Comparison of ENCODE assay signal across 19 mouse cellular contexts in the genomic region with DNA sequence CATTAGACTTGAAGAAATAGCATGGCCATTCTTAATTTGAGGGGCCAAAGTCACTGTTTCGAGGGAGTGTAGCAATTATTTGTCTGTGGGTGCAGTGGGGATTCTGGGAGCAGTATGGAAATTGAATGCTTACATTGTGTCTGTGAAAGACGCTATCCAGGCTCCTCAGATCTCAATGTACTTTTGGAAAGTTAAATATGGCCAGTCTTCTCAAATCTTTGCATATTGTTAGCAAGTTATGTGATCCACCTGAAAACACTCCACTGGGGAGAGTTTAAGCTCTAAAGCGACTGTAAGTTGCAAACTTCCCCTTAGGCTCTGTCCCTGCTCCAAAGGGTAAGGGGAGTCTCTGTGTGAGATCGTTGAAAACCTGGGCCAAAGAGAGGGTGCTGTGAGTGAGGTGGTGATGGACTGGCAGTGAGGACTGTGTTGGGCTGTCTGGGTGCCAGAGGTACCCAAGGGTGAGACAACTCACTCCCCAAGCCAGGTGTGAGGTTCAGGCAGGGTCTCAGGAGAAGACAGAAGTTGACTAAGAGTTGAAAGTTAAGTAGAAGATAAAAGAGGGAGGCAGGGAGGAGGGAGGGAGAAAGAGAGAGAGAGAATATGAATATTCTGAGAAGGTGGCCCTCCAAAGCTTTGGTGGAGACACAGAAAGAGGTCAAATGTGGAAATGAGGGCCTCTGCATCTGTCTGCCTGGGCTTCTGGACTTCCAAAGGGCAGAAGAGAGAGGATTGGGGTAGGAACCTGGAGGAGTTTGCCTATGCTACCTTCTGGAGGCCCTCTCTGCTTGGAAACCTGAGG. TPM values are rescaled to one million over a fixed set of nuclear protein-coding genes. Genes with fewer than 3 reads are reported as not detected.
DNase-seq lines count a peak whose midpoint lies in the region; ATAC-seq lines count a peak whose summit lies in the region.
"Had no signal": no experiment of that assay in that cellular context is flagged by ENCODE, and none has a peak within 500 bp of the region (broad histone marks: within the 10 kb centered on the region; RNA-seq: fewer than 3 reads in every experiment).

No protein-coding gene starts in this region.

- no peaks in the 10 kb centered on the region for H3K9me3 ChIP-seq in hindbrain, embryonic 11.5 days (ENCODE audit: control insufficient read depth, low read length)
- no peaks in the 10 kb centered on the region for H3K9me3 ChIP-seq in hindbrain, embryonic 10.5 days
- H3K9me3 ChIP-seq in intestine, embryonic 15.5 days: no peaks in the 10 kb centered on the region
- H3K9me3 ChIP-seq in neural tube, embryonic 12.5 days: no peaks in the 10 kb centered on the region
- no peaks in the 10 kb centered on the region for H3K9me3 ChIP-seq in midbrain, embryonic 15.5 days
- H3K9me3 ChIP-seq: forebrain, embryonic 10.5 days; liver, embryonic 12.5 days had no signal

- no peaks in the 10 kb centered on the region for H3K36me3 ChIP-seq in hindbrain, embryonic 11.5 days (ENCODE audit: control insufficient read depth, insufficient read depth, low read length)
- no peaks in the 10 kb centered on the region for H3K36me3 ChIP-seq in hindbrain, embryonic 10.5 days
- no peaks in the 10 kb centered on the region for H3K36me3 ChIP-seq in intestine, embryonic 15.5 days
- H3K36me3 ChIP-seq in neural tube, embryonic 12.5 days: peaks cover 36% of the 10 kb centered on the region
- H3K36me3 ChIP-seq in midbrain, embryonic 15.5 days (replicated peaks): no peaks in the 10 kb centered on the region
- H3K36me3 ChIP-seq: forebrain, embryonic 10.5 days; liver, embryonic 12.5 days had no signal

- peak; percentile 54 for DNase-seq in hindbrain, embryonic 11.5 days (ENCODE audit: low spot score)
- no peak for DNase-seq in hindbrain, embryonic 10.5 days (ENCODE audit: low spot score)
- peak; percentile 53 for DNase-seq in NIH3T3 (ENCODE audit: low read depth)
- DNase-seq in layer of hippocampus, postnatal 10 days (ENCODE audit: low spot score in 2 of 2): no peak
- DNase-seq: cerebellum, adult 8-10 months; gastrocnemius, postnatal 14 days; right cerebral cortex, postnatal 25 days; thymus, adult 18-20 months had no signal

- H3K4me2 ChIP-seq in hindbrain, embryonic 11.5 days (replicated peaks; ENCODE audit: low read depth, low read length): peak overlapping the region; percentile 14; the same call in 1 of the 2 replicates
- peak overlapping the region; percentile 91 for H3K4me2 ChIP-seq in intestine, embryonic 15.5 days (replicated peaks)
- H3K4me2 ChIP-seq in neural tube, embryonic 12.5 days (replicated peaks): peak overlapping the region; percentile 99
- no peak overlapping the region for H3K4me2 ChIP-seq in midbrain, embryonic 15.5 days

- H3K27ac ChIP-seq in hindbrain, embryonic 11.5 days (ENCODE audit: low read depth, low read length): no peak overlapping the region
- no peak overlapping the region for H3K27ac ChIP-seq in hindbrain, embryonic 10.5 days
- H3K27ac ChIP-seq in intestine, embryonic 15.5 days: 0 out of 2 replicates have a peak overlapping the region, but pooled peaks have one; percentile 33
- peak overlapping the region; percentile 99 for H3K27ac ChIP-seq in neural tube, embryonic 12.5 days
- no peak overlapping the region for H3K27ac ChIP-seq in midbrain, embryonic 15.5 days
- H3K27ac ChIP-seq: forebrain, embryonic 10.5 days; liver, embryonic 12.5 days had no signal

- H3K27me3 ChIP-seq in hindbrain, embryonic 11.5 days (ENCODE audit: control insufficient read depth, insufficient read depth, low read length): peaks cover 93% of the 10 kb centered on the region
- H3K27me3 ChIP-seq in hindbrain, embryonic 10.5 days (ENCODE audit: insufficient read depth, poor library complexity, severe bottlenecking): peaks cover 100% of the 10 kb centered on the region
- H3K27me3 ChIP-seq in intestine, embryonic 15.5 days (replicated peaks): peaks cover 55% of the 10 kb centered on the region
- no peaks in the 10 kb centered on the region for H3K27me3 ChIP-seq in neural tube, embryonic 12.5 days (replicated peaks)
- peaks cover 98% of the 10 kb centered on the region for H3K27me3 ChIP-seq in midbrain, embryonic 15.5 days (replicated peaks)

- H3K4me3 ChIP-seq in hindbrain, embryonic 11.5 days (ENCODE audit: low read depth, low read length): no peak overlapping the region; the same call in 1 of the 2 replicates
- H3K4me3 ChIP-seq in hindbrain, embryonic 10.5 days: no peak overlapping the region
- H3K4me3 ChIP-seq in intestine, embryonic 15.5 days (replicated peaks): peak overlapping the region; percentile 9; the same call in 1 of the 2 replicates
- H3K4me3 ChIP-seq in neural tube, embryonic 12.5 days: peak overlapping the region; percentile 92
- no peak overlapping the region for H3K4me3 ChIP-seq in midbrain, embryonic 15.5 days
- H3K4me3 ChIP-seq: forebrain, embryonic 10.5 days; liver, embryonic 12.5 days; megakaryocyte, embryonic 14.5 days had no signal

- WGBS in hindbrain, embryonic 11.5 days: 8% methylated on average over 4 of the region's 4 CpGs
- WGBS in hindbrain, embryonic 10.5 days: 3% methylated on average over 4 of the region's 4 CpGs
- 30% methylated on average over 4 of the region's 4 CpGs for WGBS in intestine, embryonic 15.5 days
- WGBS in neural tube, embryonic 12.5 days: 3% methylated on average over 4 of the region's 4 CpGs
- WGBS in midbrain, embryonic 15.5 days: 3% methylated on average over 4 of the region's 4 CpGs

- ATAC-seq in hindbrain, embryonic 11.5 days (ENCODE audit: low FRiP score): no peak
- no peak for ATAC-seq in intestine, embryonic 15.5 days
- ATAC-seq in neural tube, embryonic 12.5 days (ENCODE audit: low FRiP score, low read depth): no peak
- ATAC-seq in granulocyte monocyte progenitor cell, adult 5-6 weeks (replicated peaks; ENCODE audit: poor library complexity, severe bottlenecking): no peak
- ATAC-seq in midbrain, embryonic 15.5 days (replicated peaks): no peak
- ATAC-seq: activated CD4-positive, CD25-positive, alpha-beta regulatory T cell, adult 4 months; liver, embryonic 12.5 days had no signal

- peaks cover 4% of the 10 kb centered on the region; the same call in 1 of the 2 replicates for H3K4me1 ChIP-seq in hindbrain, embryonic 11.5 days (replicated peaks; ENCODE audit: control insufficient read depth, insufficient read depth, low read length)
- peaks cover 25% of the 10 kb centered on the region for H3K4me1 ChIP-seq in hindbrain, embryonic 10.5 days (replicated peaks)
- H3K4me1 ChIP-seq in intestine, embryonic 15.5 days (replicated peaks): peaks cover 38% of the 10 kb centered on the region
- H3K4me1 ChIP-seq in neural tube, embryonic 12.5 days: peaks cover 52% of the 10 kb centered on the region
- H3K4me1 ChIP-seq in midbrain, embryonic 15.5 days: peaks cover 12% of the 10 kb centered on the region

- peak overlapping the region; percentile 12; the same call in 1 of the 2 replicates for H3K9ac ChIP-seq in hindbrain, embryonic 11.5 days (ENCODE audit: low read depth, low read length)
- H3K9ac ChIP-seq in intestine, embryonic 15.5 days: 0 out of 2 replicates have a peak overlapping the region, but pooled peaks have one; percentile 9
- peak overlapping the region; percentile 100 for H3K9ac ChIP-seq in neural tube, embryonic 12.5 days
- H3K9ac ChIP-seq in midbrain, embryonic 15.5 days: no peak overlapping the region
- H3K9ac ChIP-seq: liver, embryonic 12.5 days had no signal

RNA-seq across cellular contexts. Expression of gene Hoxa6, which starts 1.4 kb away (rescaled TPM):
- polyA plus RNA-seq in hindbrain, embryonic 11.5 days (2014; fragmentation: Nextera tagmentation; extraction: Ambion mirVana): 2.1 and 11.6 TPM in 2 replicates
- polyA plus RNA-seq in hindbrain, embryonic 10.5 days (2016; fragmentation: Nextera tagmentation; extraction: Ambion mirVana): not detected in 2 replicates
- polyA plus RNA-seq in intestine, embryonic 15.5 days (2015; fragmentation: Nextera tagmentation; extraction: Ambion mirVana): 2.2 and 2.3 TPM in 2 replicates
- 34.7 and 34.9 TPM in 2 replicates for polyA plus RNA-seq in neural tube, embryonic 12.5 days (2016; fragmentation: Nextera tagmentation; extraction: Ambion mirVana)
- 1.3 TPM in 1 of 2 replicates, not detected in the other for total RNA-seq in granulocyte monocyte progenitor cell, adult 5-6 weeks (2014; fragmentation: Nextera tagmentation)
- total RNA-seq in granulocyte monocyte progenitor cell, adult 5-6 weeks (2017): 0.41 TPM in 1 of 2 replicates, not detected in the other
- not detected in 2 replicates for polyA plus RNA-seq in midbrain, embryonic 15.5 days (2015; fragmentation: Nextera tagmentation; extraction: Ambion mirVana)
- total RNA-seq in layer of hippocampus, postnatal 10 days (2021): not detected
- total RNA-seq: ES-E14; left cerebral cortex, adult 18-20 months had no signal
- polyA plus RNA-seq: activated CD4-positive, CD25-positive, alpha-beta regulatory T cell, adult 4 months; forebrain, embryonic 10.5 days; heart, embryonic 14.5 days had no signal

RNA-seq across cellular contexts. Expression of gene Hoxa5, which starts 2.7 kb away (rescaled TPM):
- 23.8 and 39.3 TPM in 2 replicates for polyA plus RNA-seq in hindbrain, embryonic 11.5 days (2014; fragmentation: Nextera tagmentation; extraction: Ambion mirVana)
- polyA plus RNA-seq in hindbrain, embryonic 10.5 days (2016; fragmentation: Nextera tagmentation; extraction: Ambion mirVana): 1.8 TPM in 1 of 2 replicates, not detected in the other
- 22.9 and 25.1 TPM in 2 replicates for polyA plus RNA-seq in intestine, embryonic 15.5 days (2015; fragmentation: Nextera tagmentation; extraction: Ambion mirVana)
- polyA plus RNA-seq in neural tube, embryonic 12.5 days (2016; fragmentation: Nextera tagmentation; extraction: Ambion mirVana): 72.6 and 76.1 TPM in 2 replicates
- 2.3 and 2.8 TPM in 2 replicates for total RNA-seq in granulocyte monocyte progenitor cell, adult 5-6 weeks (2014; fragmentation: Nextera tagmentation)
- total RNA-seq in granulocyte monocyte progenitor cell, adult 5-6 weeks (2017): 0.36 and 0.43 TPM in 2 replicates
- 0.64 TPM in 1 of 2 replicates, not detected in the other for polyA plus RNA-seq in midbrain, embryonic 15.5 days (2015; fragmentation: Nextera tagmentation; extraction: Ambion mirVana)
- not detected for total RNA-seq in layer of hippocampus, postnatal 10 days (2021)
- total RNA-seq: left cerebral cortex, adult 18-20 months had no signal
- polyA plus RNA-seq: activated CD4-positive, CD25-positive, alpha-beta regulatory T cell, adult 4 months; forebrain, embryonic 10.5 days had no signal

RNA-seq across cellular contexts. Expression of gene Hoxa3, which starts 6.1 kb away (rescaled TPM):
- polyA plus RNA-seq in hindbrain, embryonic 11.5 days (2014; fragmentation: Nextera tagmentation; extraction: Ambion mirVana): 13.3 and 14.2 TPM in 2 replicates
- 3.6 and 9.7 TPM in 2 replicates for polyA plus RNA-seq in hindbrain, embryonic 10.5 days (2016; fragmentation: Nextera tagmentation; extraction: Ambion mirVana)
- polyA plus RNA-seq in intestine, embryonic 15.5 days (2015; fragmentation: Nextera tagmentation; extraction: Ambion mirVana): 5.8 and 6.2 TPM in 2 replicates
- 21.1 and 25.1 TPM in 2 replicates for polyA plus RNA-seq in neural tube, embryonic 12.5 days (2016; fragmentation: Nextera tagmentation; extraction: Ambion mirVana)
- 1.7 and 3.1 TPM in 2 replicates for total RNA-seq in granulocyte monocyte progenitor cell, adult 5-6 weeks (2014; fragmentation: Nextera tagmentation)
- 0.34 TPM in 1 of 2 replicates, not detected in the other for total RNA-seq in granulocyte monocyte progenitor cell, adult 5-6 weeks (2017)
- not detected in 2 replicates for polyA plus RNA-seq in midbrain, embryonic 15.5 days (2015; fragmentation: Nextera tagmentation; extraction: Ambion mirVana)
- total RNA-seq in layer of hippocampus, postnatal 10 days (2021): not detected
- total RNA-seq: left cerebral cortex, adult 18-20 months had no signal
- polyA plus RNA-seq: forebrain, embryonic 10.5 days had no signal

RNA-seq across cellular contexts. Expression of gene Gm28308, which starts 6.1 kb away (rescaled TPM):
- polyA plus RNA-seq in hindbrain, embryonic 11.5 days (2014; fragmentation: Nextera tagmentation; extraction: Ambion mirVana): not detected in 2 replicates
- not detected in 2 replicates for polyA plus RNA-seq in hindbrain, embryonic 10.5 days (2016; fragmentation: Nextera tagmentation; extraction: Ambion mirVana)
- not detected in 2 replicates for polyA plus RNA-seq in intestine, embryonic 15.5 days (2015; fragmentation: Nextera tagmentation; extraction: Ambion mirVana)
- polyA plus RNA-seq in neural tube, embryonic 12.5 days (2016; fragmentation: Nextera tagmentation; extraction: Ambion mirVana): not detected in 2 replicates
- not detected in 2 replicates for total RNA-seq in granulocyte monocyte progenitor cell, adult 5-6 weeks (2014; fragmentation: Nextera tagmentation)
- not detected in 2 replicates for total RNA-seq in granulocyte monocyte progenitor cell, adult 5-6 weeks (2017)
- polyA plus RNA-seq in midbrain, embryonic 15.5 days (2015; fragmentation: Nextera tagmentation; extraction: Ambion mirVana): not detected in 2 replicates
- total RNA-seq in layer of hippocampus, postnatal 10 days (2021): not detected
- total RNA-seq: left cerebral cortex, adult 18-20 months had no signal
- polyA plus RNA-seq: activated CD4-positive, CD25-positive, alpha-beta regulatory T cell, adult 4 months; forebrain, embryonic 10.5 days; heart, embryonic 14.5 days; liver, embryonic 12.5 days had no signal

RNA-seq across cellular contexts. Expression of gene Hoxa7, which starts 14.6 kb away (rescaled TPM):
- 0.34 and 1.9 TPM in 2 replicates for polyA plus RNA-seq in hindbrain, embryonic 11.5 days (2014; fragmentation: Nextera tagmentation; extraction: Ambion mirVana)
- polyA plus RNA-seq in hindbrain, embryonic 10.5 days (2016; fragmentation: Nextera tagmentation; extraction: Ambion mirVana): not detected in 2 replicates
- polyA plus RNA-seq in intestine, embryonic 15.5 days (2015; fragmentation: Nextera tagmentation; extraction: Ambion mirVana): 7.5 and 9.4 TPM in 2 replicates
- 81.2 and 102 TPM in 2 replicates for polyA plus RNA-seq in neural tube, embryonic 12.5 days (2016; fragmentation: Nextera tagmentation; extraction: Ambion mirVana)
- 18.3 and 20.5 TPM in 2 replicates for total RNA-seq in granulocyte monocyte progenitor cell, adult 5-6 weeks (2014; fragmentation: Nextera tagmentation)
- 6.4 and 10.8 TPM in 2 replicates for total RNA-seq in granulocyte monocyte progenitor cell, adult 5-6 weeks (2017)
- not detected in 2 replicates for polyA plus RNA-seq in midbrain, embryonic 15.5 days (2015; fragmentation: Nextera tagmentation; extraction: Ambion mirVana)
- not detected for total RNA-seq in layer of hippocampus, postnatal 10 days (2021)
- total RNA-seq: left cerebral cortex, adult 18-20 months had no signal
- polyA plus RNA-seq: activated CD4-positive, CD25-positive, alpha-beta regulatory T cell, adult 4 months; forebrain, embryonic 10.5 days had no signal

Comparison
In these comparisons a context has a peak if more than half of its experiments do, and no peak if none do; other contexts are left out.
1. DNase-seq: peak in hindbrain, embryonic 11.5 days (single experiment) and NIH3T3 (single experiment); none in hindbrain, embryonic 10.5 days (single experiment) and layer of hippocampus, postnatal 10 days (0 of 2).
2. H3K27ac ChIP-seq: peak in intestine, embryonic 15.5 days (single experiment) and neural tube, embryonic 12.5 days (single experiment); none in hindbrain, embryonic 11.5 days (single experiment), hindbrain, embryonic 10.5 days (single experiment) and midbrain, embryonic 15.5 days (single experiment).
3. H3K4me3 ChIP-seq: peak in intestine, embryonic 15.5 days (single experiment) and neural tube, embryonic 12.5 days (single experiment); none in hindbrain, embryonic 11.5 days (single experiment), hindbrain, embryonic 10.5 days (single experiment) and midbrain, embryonic 15.5 days (single experiment).